ENCODE assay signal across 23 mouse cellular contexts in genomic region chr10:104853111-104853510, GRCm38 (mm10).
DNase-seq lines count a peak whose midpoint lies in the region; ATAC-seq and TF ChIP-seq lines count a peak whose summit lies in the region.
"Had no signal": no experiment of that assay in that cellular context is flagged by ENCODE, and none has a peak within 500 bp of the region (broad histone marks: within the 10 kb centered on the region; RNA-seq: fewer than 3 reads in every experiment).

No protein-coding gene starts in this region.

- H3K9ac ChIP-seq in midbrain, embryonic 11.5 days (ENCODE audit: low read length), result no peak overlapping the region
- no peak overlapping the region for H3K9ac ChIP-seq in midbrain, embryonic 16.5 days (ENCODE audit: low read depth, low read length)
- no peak overlapping the region for H3K9ac ChIP-seq in embryonic facial prominence, embryonic 14.5 days (ENCODE audit: low read depth, low read length)
- H3K9ac ChIP-seq: embryonic facial prominence, embryonic 12.5 days; forebrain, embryonic 12.5 days; forebrain, postnatal 0 days; hindbrain, embryonic 12.5 days had no signal

- H3K27me3 ChIP-seq in midbrain, embryonic 11.5 days (ENCODE audit: control insufficient read depth, insufficient read depth, low read length), result no peaks in the 10 kb centered on the region
- H3K27me3 ChIP-seq in midbrain, embryonic 16.5 days (ENCODE audit: control insufficient read depth, insufficient read depth, low read depth, low read length), result no peaks in the 10 kb centered on the region
- H3K27me3 ChIP-seq in embryonic facial prominence, embryonic 14.5 days (replicated peaks; ENCODE audit: control insufficient read depth, insufficient read depth, low read length), result no peaks in the 10 kb centered on the region
- H3K27me3 ChIP-seq: embryonic facial prominence, embryonic 12.5 days; forebrain, embryonic 12.5 days; hindbrain, embryonic 12.5 days had no signal

- H3K4me1 ChIP-seq in midbrain, embryonic 11.5 days (ENCODE audit: control insufficient read depth, insufficient read depth, low read length), result no peaks in the 10 kb centered on the region
- H3K4me1 ChIP-seq in midbrain, embryonic 16.5 days (ENCODE audit: control insufficient read depth, insufficient read depth, low read length), result no peaks in the 10 kb centered on the region
- H3K4me1 ChIP-seq in embryonic facial prominence, embryonic 14.5 days (ENCODE audit: control insufficient read depth, insufficient read depth, low read length), result no peaks in the 10 kb centered on the region
- H3K4me1 ChIP-seq: forebrain, embryonic 12.5 days; heart, embryonic 10.5 days; hindbrain, embryonic 12.5 days had no signal

- TF ChIP-seq CTCF in left cerebral cortex, adult 2 months (IDR thresholded peaks at IDR 0.05), result no peak

- H3K4me3 ChIP-seq in midbrain, embryonic 11.5 days (ENCODE audit: low read depth, low read length), result no peak overlapping the region
- no peak overlapping the region for H3K4me3 ChIP-seq in midbrain, embryonic 16.5 days (ENCODE audit: low read depth, low read length)
- no peak overlapping the region for H3K4me3 ChIP-seq in embryonic facial prominence, embryonic 14.5 days (ENCODE audit: low read depth, low read length)
- H3K4me3 ChIP-seq in left cerebral cortex, adult 2 months, result no peak overlapping the region
- H3K4me3 ChIP-seq: embryonic facial prominence, embryonic 12.5 days; forebrain, embryonic 12.5 days; heart, embryonic 10.5 days; hindbrain, embryonic 12.5 days had no signal

- DNase-seq in midbrain, embryonic 11.5 days (ENCODE audit: low spot score, missing footprints), result peak; percentile 54
- DNase-seq in embryo, embryonic 11 days, result peak; percentile 39
- DNase-seq in embryonic facial prominence, embryonic 14.5 days (ENCODE audit: low spot score), result peak; percentile 55
- no peak for DNase-seq in layer of hippocampus, adult 9-11 months
- DNase-seq in lung, postnatal 36 days, result no peak
- no peak for DNase-seq in left cerebral cortex, adult 2 months (ENCODE audit: extremely low spot score in 1 of 2, low spot score in 2 of 2)
- DNase-seq: adrenal gland, postnatal 14 days; B cell, adult 2 months; cerebellum, adult 2 months; cerebellum, postnatal 10 days; forebrain, postnatal 0 days; gastrocnemius, postnatal 36 days; heart, adult 18-20 months; heart, postnatal 10 days; heart, postnatal 4 days had no signal

- intact Hi-C loops in left cerebral cortex, adult 2 months (cut with DNase I), result no loop called here

- ATAC-seq in midbrain, embryonic 11.5 days (ENCODE audit: low FRiP score), result no peak
- ATAC-seq in midbrain, embryonic 16.5 days, result no peak
- ATAC-seq in embryonic facial prominence, embryonic 14.5 days (ENCODE audit: low read depth), result peak; percentile 50; the same call in 1 of the 2 replicates
- ATAC-seq: CD4-positive, CD25-positive, alpha-beta regulatory T cell, adult 4 months; forebrain, postnatal 0 days; hindbrain, postnatal 0 days had no signal

- no peak overlapping the region for H3K27ac ChIP-seq in midbrain, embryonic 11.5 days (ENCODE audit: low read depth, low read length)
- no peak overlapping the region for H3K27ac ChIP-seq in midbrain, embryonic 16.5 days (ENCODE audit: low read length)
- no peak overlapping the region for H3K27ac ChIP-seq in embryonic facial prominence, embryonic 14.5 days (replicated peaks; ENCODE audit: low read depth, low read length)
- H3K27ac ChIP-seq in left cerebral cortex, adult 2 months, result no peak overlapping the region
- H3K27ac ChIP-seq: embryonic facial prominence, embryonic 12.5 days; forebrain, embryonic 12.5 days; heart, embryonic 10.5 days; hindbrain, embryonic 12.5 days; hindbrain, postnatal 0 days had no signal

- no peaks in the 10 kb centered on the region for H3K36me3 ChIP-seq in midbrain, embryonic 11.5 days (ENCODE audit: control insufficient read depth, insufficient read depth, low read length)
- no peaks in the 10 kb centered on the region for H3K36me3 ChIP-seq in midbrain, embryonic 16.5 days (ENCODE audit: control insufficient read depth, insufficient read depth, low read length)
- H3K36me3 ChIP-seq in embryonic facial prominence, embryonic 14.5 days (ENCODE audit: control insufficient read depth, insufficient read depth, low read length), result no peaks in the 10 kb centered on the region
- H3K36me3 ChIP-seq: embryonic facial prominence, embryonic 12.5 days; forebrain, embryonic 12.5 days; G1E; heart, embryonic 10.5 days; hindbrain, embryonic 12.5 days had no signal

- WGBS in midbrain, embryonic 11.5 days, result 66% methylated on average over 3 of the region's 3 CpGs
- WGBS in midbrain, embryonic 16.5 days, result 66% methylated on average over 3 of the region's 3 CpGs
- whole genome bisulfite sequencing in embryonic facial prominence, embryonic 14.5 days, result 18% methylated on average over 3 of the region's 3 CpGs

- H3K4me2 ChIP-seq in midbrain, embryonic 11.5 days, result no peak overlapping the region
- no peak overlapping the region for H3K4me2 ChIP-seq in midbrain, embryonic 16.5 days (ENCODE audit: low read length)
- H3K4me2 ChIP-seq in embryonic facial prominence, embryonic 14.5 days (ENCODE audit: low read depth, low read length), result no peak overlapping the region
- H3K4me2 ChIP-seq: embryonic facial prominence, embryonic 12.5 days; forebrain, embryonic 12.5 days; hindbrain, embryonic 12.5 days had no signal

- no peaks in the 10 kb centered on the region for H3K9me3 ChIP-seq in midbrain, embryonic 11.5 days (ENCODE audit: control insufficient read depth, low read length)
- no peaks in the 10 kb centered on the region for H3K9me3 ChIP-seq in midbrain, embryonic 16.5 days (replicated peaks; ENCODE audit: control insufficient read depth, low read length, poor library complexity, severe bottlenecking)
- H3K9me3 ChIP-seq in embryonic facial prominence, embryonic 14.5 days (ENCODE audit: control insufficient read depth, low read length), result no peaks in the 10 kb centered on the region
- H3K9me3 ChIP-seq: embryonic facial prominence, embryonic 12.5 days; forebrain, embryonic 12.5 days; G1E; heart, embryonic 10.5 days; hindbrain, embryonic 12.5 days had no signal

Comparison
In these comparisons a context has a peak if more than half of its experiments do, and no peak if none do; other contexts are left out.
1. DNase-seq: peak in midbrain, embryonic 11.5 days (single experiment), embryo, embryonic 11 days (single experiment) and embryonic facial prominence, embryonic 14.5 days (single experiment); none in layer of hippocampus, adult 9-11 months (single experiment), lung, postnatal 36 days (single experiment) and left cerebral cortex, adult 2 months (0 of 2).